Mouse (Mus musculus) testis, adult 2 months (tissue): Measurements from ENCODE around the gene Psmg3. TPM values are rescaled to one million over a fixed set of nuclear protein-coding genes. Genes with fewer than 3 reads are reported as not detected.

ENCODE experiments used
- H3K27ac ChIP-seq: fragments of 200-500 bp; 2 replicates; pipeline ENCODE4 v1.5.1; 2012; ENCODE audit warnings: low read depth, low read length; ENCODE audit not compliant: control insufficient read depth, insufficient read depth
- H3K27me3 ChIP-seq: fragments of 200-500 bp; 2 replicates; pipeline ENCODE4 v1.6.1; 2012; ENCODE audit warnings: mild to moderate bottlenecking, low read length, moderate library complexity; ENCODE audit not compliant: control insufficient read depth, insufficient read depth
- H3K36me3 ChIP-seq: fragments of 200-500 bp; 2 replicates; pipeline ENCODE4 v1.6.1; 2012; ENCODE audit warnings: mild to moderate bottlenecking, low read length; ENCODE audit not compliant: control insufficient read depth, insufficient read depth
- H3K4me1 ChIP-seq: fragments of 200-500 bp; 2 replicates; pipeline ENCODE4 v1.6.1; 2012; ENCODE audit warnings: low read length; ENCODE audit not compliant: control insufficient read depth, insufficient read depth
- H3K4me3 ChIP-seq: fragments of 200-500 bp; 2 replicates; pipeline ENCODE4 v1.5.1; 2012; ENCODE audit warnings: low read depth, mild to moderate bottlenecking, low read length, moderate library complexity, mixed read lengths; ENCODE audit not compliant: control insufficient read depth
- CTCF ChIP-seq: fragments of 200-500 bp; IDR thresholded peaks from 2 replicates; pipeline ENCODE4 v1.5.1; 2012; ENCODE audit warnings: low read depth, mild to moderate bottlenecking, inconsistent platforms, low read length, moderate library complexity; ENCODE audit not compliant: control insufficient read depth, insufficient read depth, insufficient replicate concordance
- POLR2A ChIP-seq: fragments of 200-500 bp; IDR thresholded peaks from 2 replicates; pipeline ENCODE4 v1.6.1; 2012; ENCODE audit warnings: low read depth, mild to moderate bottlenecking, inconsistent platforms, low read length, moderate library complexity; ENCODE audit not compliant: control insufficient read depth
- polyA plus RNA-seq: library from polyadenylated mRNA; depleted of rRNA; stranded (reverse); fragments of >200 nt; gene quantifications from 2 replicates; pipeline ENCODE4 v1.2.3, GENCODE M21; 2012

The Psmg3 gene
- polyA plus RNA-seq, 1 experiment = 9.9 TPM

DNA sequence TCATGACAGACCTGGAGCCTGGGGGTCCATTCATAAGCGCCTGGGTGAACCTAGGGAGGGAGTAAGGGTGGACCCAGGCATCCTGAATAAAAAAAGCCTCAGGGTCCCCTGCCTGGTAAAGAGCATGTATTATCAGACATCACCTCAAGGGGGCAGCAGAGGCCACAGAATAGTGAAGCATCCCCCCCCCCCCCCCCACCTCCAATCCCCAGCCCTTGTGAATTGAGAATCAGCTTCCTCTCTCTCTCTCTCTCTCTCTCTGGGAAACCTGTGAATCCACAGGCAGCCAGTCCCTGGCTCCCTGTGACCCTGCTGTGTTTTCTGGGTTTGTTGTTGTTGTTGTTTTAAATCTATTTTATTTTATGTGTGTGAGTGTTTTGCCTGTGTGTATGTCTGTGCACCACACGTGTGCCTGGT lies 11.8 kb upstream of the Psmg3 start:
- TF ChIP-seq POLR2A = no peak
- no peak for TF ChIP-seq CTCF

GRCm38 (mm10) chr5:139835706-139836105 lies 9.0 kb upstream of the Psmg3 start:
- no peak overlapping the region for H3K4me3 ChIP-seq
- no peaks in the 10 kb centered on the region for H3K4me1 ChIP-seq
- H3K27me3 ChIP-seq = no peaks in the 10 kb centered on the region
- TF ChIP-seq CTCF = no peak
- TF ChIP-seq POLR2A = no peak
- no peaks in the 10 kb centered on the region for H3K36me3 ChIP-seq
- H3K27ac ChIP-seq = no peak overlapping the region

More for the DNA sequence above, 11.8 kb upstream of the Psmg3 start:
- H3K27me3 ChIP-seq = no peaks in the 10 kb centered on the region
- H3K36me3 ChIP-seq = no peaks in the 10 kb centered on the region
- no peaks in the 10 kb centered on the region for H3K4me1 ChIP-seq
- no peak overlapping the region for H3K4me3 ChIP-seq
- H3K27ac ChIP-seq = no peak overlapping the region

DNA sequence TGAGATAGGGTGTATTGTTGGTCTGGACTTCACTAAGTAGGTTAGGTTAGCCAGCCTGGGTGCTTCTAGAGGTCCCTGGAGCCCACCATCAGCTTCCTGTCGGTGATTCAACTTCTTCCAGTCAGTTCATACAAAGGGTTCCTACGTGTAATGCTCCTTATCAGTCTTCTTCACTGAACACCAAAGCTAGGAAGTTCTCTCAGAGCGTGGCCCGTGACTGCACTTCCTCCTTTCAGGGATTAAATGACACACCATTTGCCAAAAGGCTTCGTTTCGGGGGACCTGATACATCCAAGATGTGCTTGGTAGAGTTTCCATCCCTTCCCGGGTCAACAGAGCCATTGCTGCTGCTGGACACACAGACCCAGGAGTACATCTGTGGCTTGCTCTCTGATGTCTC lies 5.4 kb upstream of the Psmg3 start:
- Histone ChIP-seq H3K36me3 (no peaks in the 10 kb centered on the region), H3K27me3 (no peaks in the 10 kb centered on the region), H3K4me1 (no peaks in the 10 kb centered on the region), H3K27ac (no peak overlapping the region), H3K4me3 (no peak overlapping the region)
- TF ChIP-seq POLR2A = no peak
- no peak for TF ChIP-seq CTCF

DNA sequence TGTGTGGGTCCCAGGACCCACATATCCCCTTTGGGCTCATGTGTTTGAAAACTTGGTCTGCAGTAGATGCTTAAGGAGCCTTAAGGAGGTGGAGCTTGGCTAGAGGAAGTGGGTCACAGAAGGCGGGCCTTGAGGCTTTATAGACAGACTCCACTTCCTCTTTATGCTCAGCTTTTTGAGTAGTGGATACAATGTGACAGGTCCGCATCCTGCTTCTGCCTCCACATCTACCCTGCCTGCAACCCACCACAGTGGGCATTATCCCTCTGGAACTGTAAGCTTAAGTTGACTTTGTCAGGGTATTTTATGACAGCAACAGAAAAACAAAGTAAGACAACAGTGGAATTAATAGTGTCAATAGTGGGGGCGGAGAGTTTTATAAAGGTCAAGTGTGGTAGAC lies 4.0 kb upstream of the Psmg3 start:
- peaks cover 6% of the 10 kb centered on the region for H3K4me1 ChIP-seq
- no peaks in the 10 kb centered on the region for H3K36me3 ChIP-seq
- H3K4me3 ChIP-seq = no peak overlapping the region
- TF ChIP-seq CTCF = no peak
- TF ChIP-seq POLR2A = no peak
- no peak overlapping the region for H3K27ac ChIP-seq
- no peaks in the 10 kb centered on the region for H3K27me3 ChIP-seq

DNA sequence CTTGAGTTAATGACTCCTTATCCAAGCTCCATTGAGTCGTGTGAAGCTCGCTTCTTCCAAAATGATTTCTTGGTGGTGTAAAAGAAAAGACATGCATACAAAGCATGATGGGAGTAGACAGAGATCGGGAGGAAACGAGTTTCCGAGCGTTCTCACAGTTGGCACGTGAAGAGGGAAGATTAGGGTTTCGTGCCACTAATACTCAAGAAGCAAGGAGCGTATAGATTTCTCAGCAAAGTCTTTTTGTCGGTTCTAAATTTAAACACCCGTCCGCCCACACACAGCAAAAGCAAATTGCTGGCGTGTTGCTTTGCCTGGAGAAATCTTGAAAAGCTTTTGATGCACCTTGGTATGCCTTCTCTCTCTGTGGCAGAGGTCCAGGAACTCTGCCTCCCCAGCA lies 2.7 kb upstream of the Psmg3 start:
- peaks cover 6% of the 10 kb centered on the region for H3K4me1 ChIP-seq
- H3K36me3 ChIP-seq = no peaks in the 10 kb centered on the region
- no peaks in the 10 kb centered on the region for H3K27me3 ChIP-seq
- no peak overlapping the region for H3K27ac ChIP-seq
- no peak overlapping the region for H3K4me3 ChIP-seq
- no peak for TF ChIP-seq CTCF
- no peak for TF ChIP-seq POLR2A

- Histone ChIP-seq H3K36me3 (peaks cover 1% of the 10 kb centered on the region), H3K27me3 (no peaks in the 10 kb centered on the region), H3K27ac (no peak overlapping the region), H3K4me3 (no peak overlapping the region), H3K4me1 (peaks cover 6% of the 10 kb centered on the region)
- TF ChIP-seq POLR2A (no peak), CTCF (no peak)
Measured at GRCm38 (mm10) chr5:139827593-139827992, 908 bp upstream of the Psmg3 start.

DNA sequence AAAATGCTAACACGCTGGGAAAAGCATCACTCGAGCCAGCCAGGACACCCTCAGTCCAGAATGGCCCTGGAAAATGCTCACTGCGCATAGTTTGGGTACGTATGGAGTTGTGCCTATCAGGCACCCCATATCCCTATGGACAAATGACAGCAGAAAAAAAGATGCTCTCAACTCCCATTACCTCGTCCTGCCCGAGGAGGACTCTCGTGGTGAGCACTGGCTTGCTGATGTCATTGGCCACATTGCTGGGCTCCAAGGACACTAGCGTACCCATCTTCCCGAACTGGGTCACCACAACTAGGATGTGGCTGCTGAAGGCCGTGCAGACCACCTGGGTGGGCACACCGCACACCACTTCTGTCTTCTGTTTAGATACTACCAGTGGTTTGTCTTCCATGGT lies 738 bp downstream of the Psmg3 start:
- Histone ChIP-seq H3K27ac (no peak overlapping the region), H3K4me1 (peaks cover 6% of the 10 kb centered on the region), H3K27me3 (no peaks in the 10 kb centered on the region), H3K36me3 (peaks cover 1% of the 10 kb centered on the region), H3K4me3 (peak overlapping the region; percentile 89)
- TF ChIP-seq POLR2A (no peak), CTCF (no peak)

DNA sequence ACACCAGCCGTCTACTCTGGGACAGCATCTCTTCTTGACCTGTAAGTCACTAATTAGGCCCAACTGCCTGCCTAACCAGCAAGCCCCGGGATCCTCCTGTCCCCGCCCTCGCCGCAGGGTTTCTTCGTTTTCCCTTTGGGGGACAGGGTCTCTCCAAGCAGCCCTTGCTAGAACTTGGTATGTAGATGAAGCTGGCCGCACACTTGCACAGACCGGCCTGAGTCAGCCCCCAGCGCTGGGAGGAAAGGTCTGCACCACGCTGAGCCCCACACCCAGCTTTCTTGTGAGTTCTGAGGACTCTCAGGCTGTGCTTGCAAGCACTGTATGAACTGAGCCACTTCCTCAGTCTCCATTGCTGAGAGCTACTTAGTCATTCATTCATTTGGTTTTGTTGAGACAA lies 2.2 kb downstream of the Psmg3 start:
- peaks cover 1% of the 10 kb centered on the region for H3K36me3 ChIP-seq
- H3K27me3 ChIP-seq = no peaks in the 10 kb centered on the region
- TF ChIP-seq POLR2A (no peak), CTCF (no peak)
- no peak overlapping the region for H3K27ac ChIP-seq
- H3K4me3 ChIP-seq = no peak overlapping the region
- peaks cover 6% of the 10 kb centered on the region for H3K4me1 ChIP-seq
